Mouse (Mus musculus): Measurements from ENCODE around the gene Birc5.
"Not testable (repeated sequence)": the region's sequence is repeated elsewhere in the genome, so short reads cannot be mapped to it uniquely, and the experiment has no call there.

The Birc5 gene

DNA sequence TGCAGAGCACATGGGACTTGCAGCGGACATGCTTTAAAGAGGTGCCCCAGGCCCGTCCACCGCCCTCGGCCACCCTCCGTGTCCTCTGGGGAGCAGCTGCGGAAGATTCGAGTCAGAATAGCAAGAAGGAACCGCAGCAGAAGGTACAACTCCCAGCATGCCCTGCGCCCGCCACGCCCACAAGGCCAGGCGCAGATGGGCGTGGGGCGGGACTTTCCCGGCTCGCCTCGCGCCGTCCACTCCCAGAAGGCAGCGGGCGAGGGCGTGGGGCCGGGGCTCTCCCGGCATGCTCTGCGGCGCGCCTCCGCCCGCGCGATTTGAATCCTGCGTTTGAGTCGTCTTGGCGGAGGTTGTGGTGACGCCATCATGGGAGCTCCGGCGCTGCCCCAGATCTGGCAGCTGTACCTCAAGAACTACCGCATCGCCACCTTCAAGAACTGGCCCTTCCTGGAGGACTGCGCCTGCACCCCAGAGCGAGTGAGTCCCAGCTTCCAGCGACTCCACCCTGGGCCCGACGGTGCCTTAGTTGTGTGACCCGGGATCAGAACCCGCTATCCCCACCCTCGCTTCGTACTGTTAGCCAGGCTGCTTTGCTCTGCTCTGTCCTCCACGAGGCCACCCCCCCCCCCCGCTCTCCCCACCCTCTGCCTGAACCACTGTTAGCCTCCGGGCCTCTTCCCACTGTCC lies at the start of gene Birc5:
Gene Birc5, plus strand, starts transcription at position 267 of the 687 bp plus-strand sequence.
- DNase-seq (ENCODE audit: low spot score) = peak; percentile 98

DNA sequence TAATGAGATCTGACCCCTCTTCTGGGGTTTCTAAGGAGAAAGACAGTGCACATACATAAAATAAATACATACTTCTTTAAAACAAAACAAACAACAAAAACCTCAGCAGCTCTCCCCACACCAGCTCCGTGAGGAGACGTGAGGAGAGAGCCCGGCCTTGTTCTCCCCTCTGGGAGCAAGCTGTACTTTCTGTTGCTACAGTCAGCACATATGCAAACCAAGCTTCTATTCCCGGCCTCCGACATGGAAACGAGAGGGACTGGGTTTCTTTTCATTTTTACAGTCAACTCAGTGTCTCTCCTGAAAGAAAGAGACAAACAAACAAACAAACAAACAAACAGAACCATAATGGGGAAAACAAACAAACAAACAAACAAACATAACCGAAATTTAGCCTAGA lies 49.0 kb upstream of the Birc5 start:
- no peak for DNase-seq (ENCODE audit: low spot score)

DNA sequence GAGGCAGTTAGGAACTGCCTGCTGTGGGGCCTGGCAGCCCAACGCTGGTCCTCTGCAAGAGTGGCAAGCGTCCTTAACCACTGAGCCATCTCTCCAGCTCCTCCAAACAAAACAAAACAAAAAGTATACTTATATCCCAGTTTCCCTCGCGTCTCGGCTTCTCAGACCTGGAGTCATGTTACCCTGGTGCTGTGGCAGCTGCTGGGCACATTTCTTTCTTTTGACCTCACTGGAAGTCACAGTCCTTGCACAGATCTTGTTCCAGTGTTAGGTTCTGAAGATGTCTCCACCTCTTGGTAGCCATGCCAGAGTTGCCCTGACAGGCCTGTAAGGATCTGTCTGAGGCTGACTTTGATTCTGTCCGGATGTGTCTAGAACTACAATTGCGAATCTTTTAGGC lies 47.4 kb upstream of the Birc5 start:
- no peak for DNase-seq (ENCODE audit: low spot score)

DNA sequence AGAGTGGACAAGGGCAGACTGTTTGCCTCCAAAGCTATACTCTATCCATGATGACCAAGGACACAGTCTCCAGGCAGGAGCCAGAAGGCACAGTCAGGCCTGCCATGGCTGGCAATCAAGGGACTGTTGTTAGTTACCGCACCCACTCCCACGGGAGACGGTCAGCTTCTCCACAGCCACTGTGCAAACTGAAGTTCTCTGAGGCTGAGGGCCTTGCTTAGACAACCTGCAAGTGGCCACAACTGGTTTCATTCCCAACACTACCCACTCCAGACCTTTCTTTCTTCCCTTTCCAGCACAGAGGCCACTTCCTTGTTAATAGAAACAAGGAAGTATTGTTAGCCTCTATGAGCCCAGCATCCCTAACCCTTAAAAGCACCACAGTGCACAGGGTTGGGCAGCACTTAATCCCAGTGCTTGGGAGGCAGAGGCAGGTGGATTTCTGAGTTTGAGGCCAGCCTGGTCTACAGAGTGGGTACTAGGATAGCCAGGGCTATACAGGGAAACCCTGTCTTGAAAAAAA lies 45.8 kb upstream of the Birc5 start:
- no peak for DNase-seq (ENCODE audit: low spot score)

DNA sequence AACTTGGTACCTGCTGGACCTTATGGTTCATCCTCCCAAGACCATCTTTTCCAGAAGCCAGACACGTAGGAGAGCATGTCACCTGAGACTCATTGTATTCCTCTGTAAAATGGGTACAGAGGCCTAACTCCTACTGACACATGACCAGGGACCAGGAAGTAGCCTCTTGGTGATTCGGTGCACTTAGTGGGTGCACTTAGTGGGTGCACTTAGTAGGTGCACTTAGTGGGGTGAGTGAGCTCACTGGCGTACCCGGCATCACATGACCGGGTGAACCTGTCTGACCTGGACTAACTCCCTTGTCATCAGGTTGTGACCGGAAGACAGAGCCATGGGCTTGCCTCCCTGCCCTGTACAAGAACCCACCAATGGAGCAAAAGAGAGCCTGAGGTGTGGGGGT lies 42.3 kb upstream of the Birc5 start:
- DNase-seq (ENCODE audit: low spot score) = no peak

DNA sequence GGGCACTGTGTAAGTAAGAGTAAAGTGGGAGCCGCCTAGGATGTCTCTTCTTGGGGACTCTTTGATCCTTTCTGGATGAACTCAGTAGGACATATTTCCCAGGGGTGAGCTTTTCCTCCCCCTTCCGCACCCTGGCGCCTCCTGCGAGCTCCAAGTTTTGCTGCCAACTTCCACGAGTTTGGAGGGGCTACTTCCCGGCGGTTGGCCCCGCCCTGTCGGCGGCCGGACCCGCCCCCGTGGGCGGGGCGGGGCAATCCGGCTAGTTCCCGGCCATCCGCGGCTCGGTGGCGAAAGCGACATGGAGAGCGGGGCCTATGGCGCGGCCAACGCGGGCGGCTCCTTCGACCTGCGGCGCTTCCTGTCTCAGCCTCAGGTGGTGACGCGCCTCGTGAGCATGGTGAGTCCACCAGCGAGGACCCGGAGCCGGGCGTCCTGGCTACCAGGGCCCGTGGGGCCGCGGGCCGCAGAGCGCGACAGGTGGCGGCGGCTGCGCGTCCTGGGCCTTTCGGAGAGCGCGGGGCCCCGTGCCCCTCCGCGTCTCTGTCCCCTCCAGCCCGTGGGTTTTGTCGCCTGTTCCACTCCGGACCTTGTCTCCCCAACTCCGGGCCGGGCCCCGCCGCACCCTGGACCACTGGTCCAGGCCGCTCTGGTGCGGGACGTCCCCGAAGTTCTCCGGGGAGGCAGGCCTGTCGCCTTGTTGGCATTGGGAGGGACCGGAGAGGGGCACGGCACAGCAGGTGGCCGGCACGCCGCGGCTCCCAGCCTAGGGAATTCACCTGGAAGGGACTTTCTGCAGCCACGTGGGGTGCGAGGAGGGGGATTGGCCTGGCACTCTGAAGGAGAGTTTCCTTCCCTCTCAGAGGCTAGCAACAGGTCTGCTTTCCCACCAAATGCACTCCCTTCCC lies 39.4 kb upstream of the Birc5 start, which contains the start of the genes Gm20708 and Syngr2:
Gene Gm20708, plus strand, starts transcription at position 262 of the 905 bp plus-strand sequence.
Gene Syngr2, plus strand, starts transcription at position 262 of the 905 bp plus-strand sequence.
- DNase-seq (ENCODE audit: low spot score) = peak; percentile 78

DNA sequence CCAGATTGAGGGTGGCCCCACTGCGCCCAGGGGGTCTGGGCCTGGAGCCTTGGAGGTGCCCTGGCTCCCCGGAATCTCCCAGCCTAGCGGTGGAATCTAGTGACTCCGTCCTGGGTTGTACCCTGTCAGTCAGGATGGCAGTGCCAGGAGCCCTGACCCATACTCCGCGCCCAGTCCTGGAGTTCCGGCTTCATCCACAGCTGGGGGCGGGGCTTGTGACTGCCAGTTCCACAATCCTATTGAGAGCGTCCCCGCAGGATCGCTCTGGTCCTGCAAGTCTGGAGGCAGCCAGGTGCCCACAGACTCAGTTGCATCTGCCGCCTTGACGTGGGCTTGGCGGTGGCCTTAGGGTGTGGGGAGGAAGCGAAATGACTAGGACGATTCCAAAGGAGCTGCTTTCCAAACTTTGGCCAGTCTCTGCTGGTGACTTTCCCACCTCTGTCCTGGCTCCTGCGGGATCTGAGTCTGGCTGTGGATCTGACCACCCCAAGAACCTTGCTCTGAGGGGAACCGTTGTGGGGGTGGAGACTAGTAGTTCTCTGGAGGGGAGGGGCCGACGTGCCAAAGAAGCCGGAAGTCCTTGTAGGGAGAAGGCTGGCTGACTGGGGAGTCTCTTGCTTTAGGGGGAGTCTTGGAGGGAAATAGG lies 38.5 kb upstream of the Birc5 start:
- DNase-seq (ENCODE audit: low spot score) = peak; percentile 75

DNA sequence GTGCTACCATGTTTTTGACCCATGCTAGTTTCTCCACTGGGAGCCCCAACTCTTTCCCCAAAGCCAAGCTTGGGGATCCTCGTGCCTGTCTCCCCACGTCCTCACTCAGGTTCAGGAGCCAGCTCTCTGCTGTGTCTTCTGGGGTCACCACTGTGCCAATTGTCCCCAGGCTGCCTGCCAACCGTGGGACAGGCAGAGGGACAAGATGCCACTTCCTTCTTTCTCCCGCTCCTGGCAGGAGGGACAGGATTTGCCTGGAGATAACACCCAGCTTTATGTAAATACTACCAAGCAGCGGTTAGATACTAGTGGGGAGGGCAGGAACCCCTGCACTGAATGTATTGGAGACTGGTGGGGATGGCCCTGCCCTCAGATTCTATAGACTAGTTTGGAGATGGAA lies 35.2 kb upstream of the Birc5 start:
- DNase-seq (ENCODE audit: low spot score) = no peak

DNA sequence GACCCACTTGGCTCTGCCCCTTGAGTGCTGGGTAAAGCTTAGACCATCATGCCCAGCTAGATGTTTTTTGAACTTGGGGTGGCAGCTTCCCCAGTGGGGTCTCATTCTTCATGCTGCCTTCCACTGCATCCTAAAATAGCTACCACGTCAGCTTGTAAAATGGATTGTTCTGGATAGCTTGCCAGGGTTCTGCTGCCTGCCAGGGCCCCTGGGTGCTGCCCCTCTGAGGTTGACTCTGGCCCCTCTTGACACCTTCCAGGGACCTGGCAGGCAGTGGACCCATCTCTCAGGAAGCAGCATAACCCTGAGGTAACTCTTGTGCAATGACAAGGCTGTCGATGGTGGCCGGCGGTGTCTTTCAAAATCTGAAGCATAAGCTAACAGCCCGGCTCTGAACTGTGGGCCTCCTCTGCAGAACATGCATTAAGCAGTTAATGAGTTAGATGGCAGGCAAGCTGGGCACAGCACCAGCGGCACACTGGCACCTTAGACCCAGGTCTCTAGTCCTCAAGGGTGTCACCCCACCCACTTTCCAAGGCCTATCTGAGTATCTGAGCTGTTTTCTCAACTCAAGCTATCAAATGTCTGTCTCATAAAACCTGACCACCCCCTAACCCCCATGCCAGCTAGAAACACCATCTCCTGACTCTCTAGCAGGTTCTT lies 34.2 kb upstream of the Birc5 start:
- no peak for DNase-seq (ENCODE audit: low spot score)

DNA sequence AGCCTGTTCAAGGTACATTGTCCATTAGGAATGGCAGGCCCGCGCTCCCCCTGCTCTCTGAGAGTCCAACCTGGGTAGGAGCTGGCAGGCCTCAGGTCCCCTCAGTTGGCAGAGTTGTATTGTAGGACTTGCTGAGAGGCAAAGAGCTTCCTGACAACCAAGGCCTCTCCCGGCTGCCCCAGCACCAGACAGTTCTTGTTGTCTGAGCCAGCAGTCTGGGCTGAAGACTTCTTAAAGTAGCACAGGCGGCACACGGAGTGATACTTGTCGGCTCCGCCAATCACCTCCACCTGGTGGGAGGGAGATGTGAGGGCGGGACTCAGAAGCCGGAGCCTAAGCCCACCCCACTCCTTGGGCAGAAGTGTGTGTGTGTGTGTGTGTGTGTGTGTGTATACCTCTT lies 33.2 kb upstream of the Birc5 start:
- DNase-seq (ENCODE audit: low spot score) = not testable (repeated sequence)

DNA sequence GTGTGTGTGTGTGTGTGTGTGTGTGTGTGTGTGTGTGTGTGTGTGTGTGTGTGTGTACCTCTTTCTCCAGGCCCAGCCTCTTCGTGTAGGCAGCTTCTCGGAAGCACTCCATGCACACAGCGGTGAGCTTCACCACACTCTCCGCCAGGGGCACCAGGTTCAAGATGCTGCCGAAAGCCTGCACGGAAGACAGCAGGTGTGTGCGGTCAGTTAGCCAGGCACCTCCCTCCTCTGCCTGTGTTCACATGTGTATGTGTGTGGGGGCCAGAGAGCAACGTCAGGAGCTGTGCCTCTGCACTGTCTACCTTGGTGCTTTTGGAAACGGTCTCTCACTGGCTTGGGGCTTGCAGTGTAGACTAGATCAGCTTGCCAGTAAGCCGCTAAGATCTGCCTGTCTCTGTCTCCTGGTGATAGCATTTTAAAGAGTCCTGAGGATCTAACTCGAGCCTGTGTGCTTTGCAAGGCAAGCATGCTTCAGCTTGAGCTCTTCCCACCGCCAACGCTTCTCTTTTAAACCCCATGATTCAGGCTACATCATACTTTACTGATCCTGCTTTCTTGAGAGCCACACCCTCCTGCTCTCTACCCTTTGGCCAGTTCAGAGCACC lies 32.6 kb upstream of the Birc5 start:
- no peak for DNase-seq (ENCODE audit: low spot score)

DNA sequence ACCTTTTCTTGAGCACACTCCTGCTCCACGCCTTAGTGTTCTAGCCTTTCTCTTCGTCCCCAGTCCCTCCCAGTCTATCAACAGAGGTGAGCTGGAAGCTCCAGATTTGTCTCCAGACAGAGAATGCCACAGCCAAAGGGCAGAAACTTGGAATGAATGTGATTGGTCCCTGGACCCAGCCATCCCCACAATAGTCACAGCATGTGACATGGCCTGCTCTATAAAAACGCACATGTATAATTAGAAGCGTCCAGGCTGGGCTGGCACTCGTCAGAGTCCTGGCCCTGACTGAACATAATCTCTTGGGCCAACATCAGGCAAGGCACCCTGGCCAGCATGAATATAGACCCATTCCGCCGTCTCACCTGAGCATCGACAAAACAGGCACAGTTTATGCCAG lies 30.0 kb upstream of the Birc5 start:
- no peak for DNase-seq (ENCODE audit: low spot score)

DNA sequence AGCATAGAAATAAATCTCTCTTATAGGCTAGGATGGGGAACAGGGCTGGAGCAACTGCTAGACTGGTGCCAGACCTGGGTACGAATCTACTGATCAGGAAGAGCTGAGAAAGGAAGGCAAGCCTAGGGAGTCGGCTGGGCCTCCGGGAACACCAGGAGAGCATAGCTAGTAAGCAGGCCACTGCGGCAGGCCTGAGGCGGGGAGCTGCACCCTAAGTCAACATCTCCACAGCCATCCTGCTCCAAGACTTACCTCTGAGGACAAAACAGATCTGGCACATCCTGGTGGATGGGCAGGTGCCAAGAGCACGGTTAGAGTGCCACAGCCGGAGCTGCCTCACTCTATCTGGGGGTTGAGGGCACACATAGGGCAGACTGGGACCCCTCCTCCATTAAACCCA lies 28.9 kb upstream of the Birc5 start:
- no peak for DNase-seq (ENCODE audit: low spot score)

DNA sequence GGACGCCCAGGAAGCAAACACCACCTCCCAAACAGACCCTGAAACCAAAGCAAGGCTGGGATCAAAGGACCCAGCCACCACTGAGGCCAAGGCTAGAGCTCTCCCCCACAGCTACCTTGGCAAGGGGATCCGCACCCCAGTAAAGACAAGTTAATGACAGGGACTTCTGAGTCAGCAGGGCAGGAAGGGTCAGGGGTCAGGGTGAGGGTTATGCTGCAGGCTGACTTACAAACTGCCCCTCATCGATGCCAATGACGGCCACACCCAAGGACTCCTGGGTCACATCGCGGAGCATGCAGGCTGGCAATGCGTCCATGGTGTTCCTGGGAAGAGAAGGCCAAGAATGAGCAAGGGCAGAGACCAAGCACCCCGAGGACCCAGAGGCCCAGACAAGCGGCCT lies 27.2 kb upstream of the Birc5 start:
- no peak for DNase-seq (ENCODE audit: low spot score)

DNA sequence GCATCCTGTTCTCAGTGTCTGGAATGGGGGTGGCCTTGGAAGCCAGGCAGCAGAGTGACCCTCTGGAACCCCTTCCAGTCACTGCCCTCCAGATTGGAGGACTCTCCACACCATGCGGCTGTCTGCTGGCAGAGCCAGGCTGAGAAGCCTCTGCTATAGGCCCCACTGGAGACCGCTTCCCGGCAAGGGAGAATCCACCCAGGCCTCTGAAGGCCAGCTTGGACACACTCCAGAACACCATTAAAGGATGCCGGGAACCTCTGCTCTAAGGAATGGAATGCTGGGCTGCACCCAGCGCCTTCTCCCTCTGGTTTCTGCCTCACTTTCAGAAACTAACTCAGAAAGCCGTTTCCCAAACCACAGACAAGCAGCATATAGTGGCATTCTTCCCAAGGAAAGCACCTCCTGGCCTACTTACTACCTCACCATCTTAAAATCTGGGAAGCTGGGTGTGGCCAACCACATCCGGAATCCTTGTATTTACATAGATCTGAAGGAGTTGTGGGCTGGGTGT lies 26.3 kb upstream of the Birc5 start:
- DNase-seq (ENCODE audit: low spot score) = no peak

DNA sequence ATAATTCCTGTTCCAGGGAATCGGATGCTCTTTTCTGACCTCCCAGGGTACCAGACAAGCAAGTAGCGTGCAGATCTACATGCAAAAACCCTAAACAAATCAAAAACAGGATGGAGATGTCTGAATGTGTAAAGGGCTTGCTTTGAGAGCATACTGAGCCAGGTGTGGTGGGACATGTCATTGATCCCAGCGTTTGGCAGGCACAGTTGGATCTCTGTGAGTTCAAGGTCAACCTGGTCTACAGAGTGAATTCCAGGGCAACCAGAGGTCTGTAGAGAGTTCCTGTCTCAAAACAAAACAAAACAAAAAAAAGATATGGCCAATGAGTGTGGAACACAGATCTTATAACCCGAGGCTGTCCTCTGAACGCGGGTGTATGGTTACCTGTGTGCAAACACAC lies 25.6 kb upstream of the Birc5 start:
- no peak for DNase-seq (ENCODE audit: low spot score)

DNA sequence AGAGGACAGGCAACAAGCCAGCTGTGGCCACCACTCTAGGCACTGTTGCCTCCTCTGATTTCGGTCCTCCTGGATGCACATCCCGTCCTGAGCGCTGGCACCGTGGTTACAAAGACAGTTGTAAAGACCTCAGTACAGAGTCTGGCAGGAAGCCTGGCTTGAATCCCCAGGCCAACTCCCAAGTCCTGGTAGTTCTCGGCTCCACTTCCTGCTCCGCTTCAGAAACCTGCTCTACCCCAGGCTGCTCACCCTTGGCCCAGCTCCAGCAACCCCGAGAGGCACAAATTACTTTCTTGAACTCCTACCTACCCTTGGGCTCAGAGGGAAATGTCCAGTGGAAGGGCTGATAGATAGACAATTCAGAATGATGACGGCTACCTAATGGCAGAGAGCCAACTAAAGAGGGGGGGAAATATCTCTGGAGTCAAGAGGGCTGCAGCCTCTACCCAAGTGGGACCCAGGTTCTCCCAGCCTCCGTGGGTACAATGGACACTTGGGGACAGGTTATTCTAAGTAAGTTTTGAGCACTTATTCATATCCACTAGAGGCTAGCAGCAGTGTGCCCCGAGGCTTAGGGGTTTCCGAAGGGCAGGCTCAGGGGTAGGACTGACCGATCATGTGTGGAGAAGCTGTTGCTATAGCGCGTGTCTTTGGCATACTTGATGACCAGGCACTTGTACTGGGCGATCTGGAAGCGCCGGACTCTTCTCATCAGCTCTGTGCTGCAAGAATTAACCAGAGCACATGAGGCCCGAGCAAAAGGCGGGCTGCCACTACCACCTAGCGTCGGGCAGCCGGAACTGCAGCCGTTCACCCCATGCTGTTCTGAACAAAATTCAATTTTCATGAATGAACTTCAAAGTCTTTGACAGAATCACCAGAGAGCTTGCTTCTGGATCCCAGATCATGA lies 24.7 kb upstream of the Birc5 start:
- DNase-seq (ENCODE audit: low spot score) = peak; percentile 81

DNA sequence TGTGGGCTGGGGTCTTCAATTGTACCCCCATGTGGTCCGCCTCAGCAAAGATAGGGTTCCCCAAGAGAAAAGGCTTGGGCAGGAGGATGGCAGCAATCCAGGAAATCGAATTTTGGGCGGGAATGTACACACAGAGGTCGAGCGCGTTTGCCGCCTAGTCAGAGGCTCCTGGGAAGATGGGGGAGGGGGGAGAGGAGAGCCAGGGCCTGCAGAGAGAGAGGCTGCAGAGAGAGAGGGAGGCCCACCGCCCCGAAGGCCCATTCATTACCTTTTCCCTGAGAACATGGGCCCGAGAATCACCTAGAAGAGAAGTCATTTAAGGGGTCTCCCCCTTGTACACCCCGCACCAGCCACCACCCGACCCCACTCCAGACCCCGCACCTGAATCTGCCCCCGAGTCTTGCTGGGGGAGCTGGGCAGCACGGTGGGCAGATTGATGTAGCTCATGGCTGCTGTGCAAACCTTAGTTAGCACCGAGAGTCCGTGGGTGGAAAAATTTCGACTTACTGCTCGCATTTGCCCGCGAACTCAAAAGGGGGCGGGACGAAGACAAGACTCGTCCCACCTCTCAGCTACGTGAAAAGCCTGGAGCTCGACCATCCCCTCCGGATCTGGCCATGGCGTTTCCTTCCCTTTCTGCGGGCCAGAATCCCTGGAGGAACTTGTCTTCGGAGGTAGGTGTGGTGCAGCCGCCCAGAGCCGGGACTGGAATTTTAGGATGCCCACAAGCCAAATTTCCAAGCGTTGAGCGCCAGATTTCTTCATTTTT lies 23.5 kb upstream of the Birc5 start, which contains the start of the genes Afmid and Tk1:
Gene Afmid, plus strand, starts transcription at position 592 of the 769 bp plus-strand sequence.
Gene Tk1, minus strand, starts transcription at position 760 of the 769 bp plus-strand sequence.
- peak; percentile 71 for DNase-seq (ENCODE audit: low spot score)

DNA sequence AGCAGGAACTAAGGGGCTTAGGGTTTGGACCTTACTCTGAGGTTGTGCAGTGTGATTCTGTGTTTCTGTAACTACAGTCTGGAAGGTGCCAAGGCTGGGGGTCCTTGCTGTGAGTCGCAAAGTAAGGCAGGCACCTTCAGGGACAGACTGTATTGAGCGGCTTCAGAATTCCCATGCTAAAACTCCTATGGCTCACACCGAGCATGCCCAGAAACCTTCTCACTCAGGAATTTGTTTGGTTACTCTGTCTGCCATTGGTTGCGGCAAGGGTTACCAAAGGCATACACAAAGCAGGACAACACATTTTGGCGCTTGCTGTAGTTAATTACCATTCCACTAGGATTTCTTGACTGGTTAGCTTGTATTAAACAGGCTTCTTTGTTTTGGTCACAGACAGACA lies 22.9 kb upstream of the Birc5 start:
- DNase-seq (ENCODE audit: low spot score) = no peak
